Mouse (Mus musculus): ENCODE measurements around the gene Padi3. TPM values are rescaled to one million over a fixed set of nuclear protein-coding genes. Genes with fewer than 3 reads are reported as not detected.

Gene Padi3
- total and polyA plus RNA-seq, 2 experiments from 2014 or later: 0.05 TPM; not detected in 1

- H3K27ac ChIP-seq: no peak within 1 kb of the TSS
- H3K9ac ChIP-seq (replicated peaks; ENCODE audit: low read length): no peak within 1 kb of the TSS
- no peak within 1 kb of the TSS for H3K4me3 ChIP-seq (ENCODE audit: low read length)
- no peaks in the 10 kb centered on the region for H3K27me3 ChIP-seq (ENCODE audit: insufficient read depth, low read length)
- no peaks in the 10 kb centered on the region for H3K9me3 ChIP-seq (ENCODE audit: low read length)
- H3K4me1 ChIP-seq (ENCODE audit: insufficient read depth, low read length): no peaks in the 10 kb centered on the region
- H3K36me3 ChIP-seq (ENCODE audit: insufficient read depth, low read length): no peaks in the 10 kb centered on the region
- DNase-seq (ENCODE audit: low spot score) (no peak), ATAC-seq (no peak)
- 88% methylated on average over 21 of the region's 21 CpGs for WGBS
- H3K4me2 ChIP-seq (ENCODE audit: low read depth, low read length): no peak within 1 kb of the TSS
- TF ChIP-seq CTCF (IDR thresholded peaks at IDR 0.05; ENCODE audit: low read depth): no peak
Measured at GRCm38 (mm10) chr4:140774025-140774800, 36.2 kb downstream of the Padi3 start, which contains the start of gene Padi4. Padi4 (minus strand) TSS chr4:140774236.

DNA sequence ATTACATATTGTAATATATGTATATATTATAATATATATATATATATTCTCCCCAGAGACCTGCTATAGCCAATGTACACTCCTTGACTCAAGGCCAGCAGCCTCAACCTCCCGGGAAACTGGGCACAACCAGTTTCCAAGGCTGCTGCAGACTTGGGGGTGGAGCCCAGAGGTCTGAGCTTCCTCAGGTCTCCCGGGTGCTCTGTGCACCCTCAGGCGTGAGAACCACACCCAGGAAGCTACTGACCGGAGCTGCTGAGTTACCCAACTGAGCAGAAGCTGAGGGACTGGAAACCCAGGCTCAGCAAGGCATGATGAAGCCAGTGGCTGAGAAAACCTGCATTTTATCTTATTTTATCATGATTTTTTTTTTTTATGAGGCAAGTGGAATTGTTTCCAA, 39.4 kb downstream of the Padi3 start:
- no peaks in the 10 kb centered on the region for H3K36me3 ChIP-seq (ENCODE audit: insufficient read depth, low read length)
- no peak overlapping the region for H3K27ac ChIP-seq
- H3K9ac ChIP-seq (replicated peaks; ENCODE audit: low read length): no peak overlapping the region
- DNase-seq (ENCODE audit: low spot score) (no peak), ATAC-seq (no peak)
- H3K4me3 ChIP-seq (ENCODE audit: low read length): no peak overlapping the region
- no peaks in the 10 kb centered on the region for H3K4me1 ChIP-seq (ENCODE audit: insufficient read depth, low read length)
- WGBS: 40% methylated on average over 4 of the region's 4 CpGs
- no peak overlapping the region for H3K4me2 ChIP-seq (ENCODE audit: low read depth, low read length)
- TF ChIP-seq CTCF (IDR thresholded peaks at IDR 0.05; ENCODE audit: low read depth): no peak
- no peaks in the 10 kb centered on the region for H3K27me3 ChIP-seq (ENCODE audit: insufficient read depth, low read length)
- no peaks in the 10 kb centered on the region for H3K9me3 ChIP-seq (ENCODE audit: low read length)

DNA sequence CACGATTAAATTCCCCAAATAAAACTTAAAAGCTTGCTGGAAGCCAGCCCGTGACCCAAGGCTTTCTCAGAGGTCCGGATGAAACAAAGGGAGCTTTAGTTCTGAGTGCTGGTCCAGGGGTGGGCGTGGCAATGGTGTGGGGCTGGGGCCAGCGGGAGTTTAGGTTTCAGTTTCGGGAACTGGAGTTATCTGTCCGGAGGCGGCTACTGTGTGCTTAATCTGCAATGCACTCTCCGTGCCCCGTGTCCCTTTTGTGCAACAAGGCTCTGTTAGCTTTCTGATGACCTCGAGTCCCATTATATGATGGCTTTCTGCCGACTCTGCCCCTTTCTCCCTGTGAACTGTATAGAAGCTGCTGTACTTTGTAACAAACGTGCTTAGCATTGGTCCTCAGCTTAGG, 40.0 kb downstream of the Padi3 start:
- no peak for TF ChIP-seq CTCF (IDR thresholded peaks at IDR 0.05; ENCODE audit: low read depth)
- DNase-seq (ENCODE audit: low spot score) (no peak), ATAC-seq (no peak)
- Histone ChIP-seq H3K9ac (replicated peaks; ENCODE audit: low read length) (no peak overlapping the region), H3K4me1 (ENCODE audit: insufficient read depth, low read length) (no peaks in the 10 kb centered on the region), H3K4me2 (ENCODE audit: low read depth, low read length) (peak overlapping the region; percentile 40), H3K27me3 (ENCODE audit: insufficient read depth, low read length) (no peaks in the 10 kb centered on the region), H3K27ac (no peak overlapping the region), H3K4me3 (ENCODE audit: low read length) (no peak overlapping the region), H3K36me3 (ENCODE audit: insufficient read depth, low read length) (no peaks in the 10 kb centered on the region), H3K9me3 (ENCODE audit: low read length) (no peaks in the 10 kb centered on the region)
- 10% methylated on average over 13 of the region's 13 CpGs for WGBS

- Histone ChIP-seq H3K27ac (no peak overlapping the region), H3K27me3 (ENCODE audit: insufficient read depth, low read length) (no peaks in the 10 kb centered on the region), H3K9ac (replicated peaks; ENCODE audit: low read length) (no peak overlapping the region), H3K4me3 (ENCODE audit: low read length) (no peak overlapping the region), H3K36me3 (ENCODE audit: insufficient read depth, low read length) (no peaks in the 10 kb centered on the region), H3K9me3 (ENCODE audit: low read length) (no peaks in the 10 kb centered on the region), H3K4me1 (ENCODE audit: insufficient read depth, low read length) (no peaks in the 10 kb centered on the region), H3K4me2 (ENCODE audit: low read depth, low read length) (no peak overlapping the region)
- TF ChIP-seq CTCF (IDR thresholded peaks at IDR 0.05; ENCODE audit: low read depth): no peak
- no peak for ATAC-seq
- WGBS: 81% methylated on average over 5 of the region's 5 CpGs
- no peak for DNase-seq (ENCODE audit: low spot score)
Measured at GRCm38 (mm10) chr4:140768973-140769372, 41.5 kb downstream of the Padi3 start.

GRCm38 (mm10) chr4:140765936-140766335, 44.5 kb downstream of the Padi3 start:
- DNase-seq (ENCODE audit: low spot score): no peak
- WGBS: 80% methylated on average over 3 of the region's 3 CpGs
- no peak for TF ChIP-seq CTCF (IDR thresholded peaks at IDR 0.05; ENCODE audit: low read depth)

DNA sequence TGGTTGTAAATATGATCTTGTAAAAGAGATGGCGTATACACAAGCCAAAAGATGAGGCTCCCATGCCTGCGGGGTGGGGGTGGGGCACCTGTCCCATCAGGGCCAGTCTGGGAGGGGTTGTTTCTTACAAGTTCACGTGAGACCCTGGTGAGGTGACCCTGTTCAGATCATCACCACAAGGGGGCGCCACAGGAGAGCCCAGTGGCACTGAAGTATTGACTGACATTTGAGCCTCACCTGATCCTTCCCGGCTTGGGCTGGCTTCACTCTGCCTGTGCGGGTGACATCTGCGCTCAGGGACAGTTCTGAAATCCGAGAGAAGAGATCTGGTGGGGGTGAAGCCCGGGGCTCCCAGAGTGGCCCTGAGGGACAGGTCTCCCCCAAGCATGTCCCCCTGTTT, 47.3 kb downstream of the Padi3 start:
- H3K27me3 ChIP-seq (ENCODE audit: insufficient read depth, low read length): no peaks in the 10 kb centered on the region
- TF ChIP-seq CTCF (IDR thresholded peaks at IDR 0.05; ENCODE audit: low read depth): peak; percentile 63
- peak; percentile 24 for DNase-seq (ENCODE audit: low spot score)

More at GRCm38 (mm10) chr4:140765936-140766335, 44.5 kb downstream of the Padi3 start:
- Histone ChIP-seq H3K27ac (no peak overlapping the region), H3K27me3 (ENCODE audit: insufficient read depth, low read length) (no peaks in the 10 kb centered on the region), H3K4me2 (ENCODE audit: low read depth, low read length) (no peak overlapping the region), H3K9me3 (ENCODE audit: low read length) (no peaks in the 10 kb centered on the region), H3K36me3 (ENCODE audit: insufficient read depth, low read length) (no peaks in the 10 kb centered on the region), H3K9ac (replicated peaks; ENCODE audit: low read length) (no peak overlapping the region), H3K4me3 (ENCODE audit: low read length) (no peak overlapping the region), H3K4me1 (ENCODE audit: insufficient read depth, low read length) (no peaks in the 10 kb centered on the region)
- no peak for ATAC-seq

GRCm38 (mm10) chr4:140761601-140762000, 48.8 kb downstream of the Padi3 start:
- Histone ChIP-seq H3K4me2 (ENCODE audit: low read depth, low read length) (no peak overlapping the region), H3K4me3 (ENCODE audit: low read length) (no peak overlapping the region), H3K36me3 (ENCODE audit: insufficient read depth, low read length) (no peaks in the 10 kb centered on the region), H3K9ac (replicated peaks; ENCODE audit: low read length) (no peak overlapping the region), H3K9me3 (ENCODE audit: low read length) (no peaks in the 10 kb centered on the region), H3K27me3 (ENCODE audit: insufficient read depth, low read length) (no peaks in the 10 kb centered on the region), H3K4me1 (ENCODE audit: insufficient read depth, low read length) (no peaks in the 10 kb centered on the region), H3K27ac (no peak overlapping the region)
- ATAC-seq: no peak
- WGBS: 83% methylated on average over 7 of the region's 7 CpGs
- no peak for TF ChIP-seq CTCF (IDR thresholded peaks at IDR 0.05; ENCODE audit: low read depth)
- DNase-seq (ENCODE audit: low spot score): no peak

More for the DNA sequence above, 47.3 kb downstream of the Padi3 start:
- Histone ChIP-seq H3K4me1 (ENCODE audit: insufficient read depth, low read length) (no peaks in the 10 kb centered on the region), H3K9ac (replicated peaks; ENCODE audit: low read length) (no peak overlapping the region), H3K4me3 (ENCODE audit: low read length) (no peak overlapping the region), H3K9me3 (ENCODE audit: low read length) (no peaks in the 10 kb centered on the region), H3K4me2 (ENCODE audit: low read depth, low read length) (no peak overlapping the region), H3K27ac (no peak overlapping the region), H3K36me3 (ENCODE audit: insufficient read depth, low read length) (no peaks in the 10 kb centered on the region)
- WGBS: 21% methylated on average over 9 of the region's 9 CpGs
- no peak for ATAC-seq
